In the genomic region with DNA sequence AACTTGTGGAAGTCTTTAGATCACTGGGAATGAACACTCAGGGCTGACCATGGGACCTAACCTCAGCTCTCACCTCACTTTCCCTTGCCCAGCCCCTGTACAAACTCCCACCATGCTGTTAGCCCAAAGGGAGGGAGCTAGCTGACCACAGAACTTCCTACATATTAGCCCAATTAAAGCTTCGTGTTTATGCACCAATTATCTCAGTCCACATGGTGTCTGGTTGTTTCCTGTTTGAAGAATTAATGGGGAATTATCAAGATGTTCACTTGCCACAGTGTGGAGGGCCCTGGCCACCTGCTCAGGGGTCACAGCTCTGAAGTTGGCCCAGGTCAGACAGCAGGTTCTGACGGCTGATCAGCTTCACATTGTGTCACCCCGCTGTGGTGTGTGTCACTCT, we compare ENCODE assay signal across 20 mouse cellular contexts.
"Had no signal": no experiment of that assay in that cellular context is flagged by ENCODE, and none has a peak within 500 bp of the region (broad histone marks: within the 10 kb centered on the region; RNA-seq: fewer than 3 reads in every experiment).

No protein-coding gene starts in this region.

- H3K27ac ChIP-seq: liver, embryonic 13.5 days; liver, embryonic 15.5 days; lung, embryonic 15.5 days; macrophage; midbrain, embryonic 13.5 days; midbrain, embryonic 15.5 days; neural tube, embryonic 12.5 days had no signal

- H3K36me3 ChIP-seq: liver, embryonic 13.5 days; liver, embryonic 15.5 days; lung, embryonic 15.5 days; midbrain, embryonic 13.5 days; midbrain, embryonic 15.5 days; neural tube, embryonic 12.5 days had no signal

- ATAC-seq: liver, postnatal 0 days; lung, postnatal 0 days; midbrain, embryonic 13.5 days; midbrain, embryonic 15.5 days had no signal

- H3K4me2 ChIP-seq: liver, embryonic 13.5 days; liver, embryonic 15.5 days; lung, embryonic 15.5 days; midbrain, embryonic 11.5 days; midbrain, embryonic 13.5 days; midbrain, embryonic 15.5 days; neural tube, embryonic 12.5 days had no signal

- DNase-seq: liver, embryonic 13.5 days; liver, postnatal 0 days; lung, adult 2 months; lung, postnatal 14 days; lung, postnatal 36 days; right cerebral cortex, postnatal 25 days; right cerebral cortex, postnatal 4 days; spleen, adult 18-20 months; thymus, adult 18-20 months; thymus, postnatal 14 days; thymus, postnatal 36 days had no signal

- H3K9me3 ChIP-seq: liver, embryonic 13.5 days; liver, embryonic 15.5 days; lung, embryonic 15.5 days; megakaryocyte, embryonic 14.5 days; midbrain, embryonic 13.5 days; midbrain, embryonic 15.5 days; neural tube, embryonic 12.5 days had no signal

- H3K27me3 ChIP-seq: liver, embryonic 13.5 days; liver, embryonic 15.5 days; midbrain, embryonic 13.5 days; midbrain, embryonic 15.5 days; neural tube, embryonic 12.5 days had no signal

- H3K9ac ChIP-seq: liver, embryonic 13.5 days; liver, embryonic 15.5 days; liver, postnatal 0 days; lung, embryonic 15.5 days; midbrain, embryonic 13.5 days; midbrain, embryonic 15.5 days; neural tube, embryonic 12.5 days had no signal

- H3K4me3 ChIP-seq: liver, embryonic 13.5 days; liver, embryonic 15.5 days; lung, embryonic 15.5 days; megakaryocyte, embryonic 14.5 days; midbrain, embryonic 13.5 days; midbrain, embryonic 15.5 days; neural tube, embryonic 12.5 days had no signal

- H3K4me1 ChIP-seq: liver, embryonic 13.5 days; liver, embryonic 15.5 days; lung, embryonic 15.5 days had no signal
